Mouse (Mus musculus) spleen, adult 2 months (tissue): ENCODE data around the gene 1700007K13Rik.
"Not testable (repeated sequence)": the region's sequence is repeated elsewhere in the genome, so short reads cannot be mapped to it uniquely, and the experiment has no call there.

ENCODE experiments used
- CTCF ChIP-seq: fragments of 200-500 bp; IDR thresholded peaks from 2 replicates; pipeline ENCODE4 v1.5.1; 2011; ENCODE audit warnings: mild to moderate bottlenecking, inconsistent platforms; ENCODE audit not compliant: insufficient read depth, insufficient read length, insufficient replicate concordance; ENCODE audit errors: extremely low read depth
- POLR2A ChIP-seq: fragments of 200-500 bp; IDR thresholded peaks from 2 replicates; pipeline ENCODE4 v1.6.1; 2011; ENCODE audit warnings: low read depth, low read length, inconsistent platforms

DNA sequence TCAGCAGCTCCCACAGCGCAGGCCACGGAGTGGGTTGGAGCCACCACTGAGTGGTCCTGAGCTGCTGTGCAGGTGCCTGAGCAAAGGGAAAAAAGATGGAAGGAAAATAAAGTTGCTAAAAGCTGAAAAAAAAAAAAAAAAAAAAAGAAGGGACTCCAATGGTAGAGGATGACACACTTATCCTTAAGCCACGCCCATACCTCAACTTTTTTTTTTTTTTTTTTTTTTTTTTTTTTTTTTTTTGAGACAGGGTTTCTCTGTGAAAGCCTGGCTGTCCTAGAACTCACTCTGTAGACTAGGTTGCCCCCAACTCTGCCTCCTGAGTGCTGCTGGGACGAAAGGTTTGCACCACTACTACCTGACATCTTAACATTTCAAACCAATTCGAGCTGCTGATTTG, 11.9 kb upstream of the 1700007K13Rik start:
- TF ChIP-seq CTCF, POLR2A: not testable (repeated sequence)
